Mouse (Mus musculus): Measurements from ENCODE around the gene Rack1. TPM values are rescaled to one million over a fixed set of nuclear protein-coding genes. Genes with fewer than 3 reads are reported as not detected.
A peak's percentile ranks its signal among the peaks of the same experiment; 100 is the strongest.

Rack1 gene
- polyA plus RNA-seq, 1 experiment from 2014 or later = 665 TPM

GRCm38 (mm10) chr11:48835923-48836322 lies 35.8 kb downstream of the Rack1 start:
- Histone ChIP-seq H3K4me2 (replicated peaks) (no peak overlapping the region), H3K27me3 (peaks cover 22% of the 10 kb centered on the region; the same call in 1 of the 2 replicates), H3K9me3 (no peaks in the 10 kb centered on the region), H3K9ac (no peak overlapping the region), H3K36me3 (no peaks in the 10 kb centered on the region), H3K4me1 (0 out of 2 replicates have a peak, but pooled peaks cover 6% of the 10 kb centered on the region), H3K4me3 (no peak overlapping the region), H3K27ac (no peak overlapping the region)
- ATAC-seq (ENCODE audit: insufficient number of reproducible peaks, insufficient read depth, low FRiP score, low TSS enrichment) = no peak
- 70% methylated on average over 6 of the region's 6 CpGs for WGBS

- peak overlapping the region; percentile 85 for H3K4me2 ChIP-seq (replicated peaks)
- H3K4me1 ChIP-seq = 0 out of 2 replicates have a peak, but pooled peaks cover 6% of the 10 kb centered on the region
- no peaks in the 10 kb centered on the region for H3K36me3 ChIP-seq
- no peaks in the 10 kb centered on the region for H3K9me3 ChIP-seq
- peaks cover 22% of the 10 kb centered on the region; the same call in 1 of the 2 replicates for H3K27me3 ChIP-seq
- no peak overlapping the region for H3K27ac ChIP-seq
- peak overlapping the region; percentile 91 for H3K4me3 ChIP-seq
- peak; percentile 19; the same call in 1 of the 2 replicates for ATAC-seq (ENCODE audit: insufficient number of reproducible peaks, insufficient read depth, low FRiP score, low TSS enrichment)
- WGBS = 10% methylated on average over 11 of the region's 11 CpGs
- H3K9ac ChIP-seq = 0 out of 2 replicates have a peak overlapping the region, but pooled peaks have one; percentile 66
These were observed 36.8 kb downstream of the Rack1 start for GRCm38 (mm10) chr11:48836990-48837309.

- Histone ChIP-seq H3K27me3 (peaks cover 22% of the 10 kb centered on the region; the same call in 1 of the 2 replicates), H3K4me1 (0 out of 2 replicates have a peak, but pooled peaks cover 6% of the 10 kb centered on the region), H3K36me3 (no peaks in the 10 kb centered on the region), H3K27ac (no peak overlapping the region), H3K9me3 (no peaks in the 10 kb centered on the region), H3K4me3 (peak overlapping the region; percentile 91), H3K9ac (peak overlapping the region; percentile 66), H3K4me2 (replicated peaks) (peak overlapping the region; percentile 85)
- ATAC-seq (ENCODE audit: insufficient number of reproducible peaks, insufficient read depth, low FRiP score, low TSS enrichment) = peak; percentile 1; the same call in 1 of the 2 replicates
- WGBS = under 1% methylated on average over 77 of the region's 77 CpGs
These were observed 37.4 kb downstream of the Rack1 start for GRCm38 (mm10) chr11:48837310-48838180.

GRCm38 (mm10) chr11:48838181-48838797 lies 38.2 kb downstream of the Rack1 start:
- Histone ChIP-seq H3K4me2 (replicated peaks) (peak overlapping the region; percentile 85), H3K27me3 (peaks cover 22% of the 10 kb centered on the region; the same call in 1 of the 2 replicates), H3K27ac (no peak overlapping the region), H3K36me3 (no peaks in the 10 kb centered on the region), H3K9ac (peak overlapping the region; percentile 66), H3K4me3 (peak overlapping the region; percentile 91), H3K9me3 (no peaks in the 10 kb centered on the region), H3K4me1 (0 out of 2 replicates have a peak, but pooled peaks cover 6% of the 10 kb centered on the region)
- 2% methylated on average over 16 of the region's 16 CpGs for WGBS
- ATAC-seq (ENCODE audit: insufficient number of reproducible peaks, insufficient read depth, low FRiP score, low TSS enrichment) = no peak

- Histone ChIP-seq H3K36me3 (no peaks in the 10 kb centered on the region), H3K4me2 (replicated peaks) (peak overlapping the region; percentile 85), H3K9ac (no peak overlapping the region), H3K27ac (no peak overlapping the region), H3K4me1 (0 out of 2 replicates have a peak, but pooled peaks cover 6% of the 10 kb centered on the region), H3K9me3 (no peaks in the 10 kb centered on the region), H3K4me3 (peak overlapping the region; percentile 91; the same call in 1 of the 2 replicates), H3K27me3 (peaks cover 22% of the 10 kb centered on the region; the same call in 1 of the 2 replicates)
- WGBS = 59% methylated on average over 10 of the region's 10 CpGs
- no peak for ATAC-seq (ENCODE audit: insufficient number of reproducible peaks, insufficient read depth, low FRiP score, low TSS enrichment)
These were observed 38.9 kb downstream of the Rack1 start for GRCm38 (mm10) chr11:48838879-48839680.

- Histone ChIP-seq H3K9me3 (no peaks in the 10 kb centered on the region), H3K4me3 (no peak overlapping the region), H3K9ac (no peak overlapping the region), H3K4me1 (0 out of 2 replicates have a peak, but pooled peaks cover 6% of the 10 kb centered on the region), H3K27ac (no peak overlapping the region), H3K36me3 (no peaks in the 10 kb centered on the region), H3K27me3 (peaks cover 22% of the 10 kb centered on the region; the same call in 1 of the 2 replicates), H3K4me2 (replicated peaks) (no peak overlapping the region)
- no peak for ATAC-seq (ENCODE audit: insufficient number of reproducible peaks, insufficient read depth, low FRiP score, low TSS enrichment)
These were observed 40.7 kb downstream of the Rack1 start for GRCm38 (mm10) chr11:48840805-48841204.

GRCm38 (mm10) chr11:48841213-48841612 lies 41.1 kb downstream of the Rack1 start:
- Histone ChIP-seq H3K9me3 (no peaks in the 10 kb centered on the region), H3K27me3 (peaks cover 20% of the 10 kb centered on the region; the same call in 1 of the 2 replicates), H3K36me3 (no peaks in the 10 kb centered on the region), H3K4me1 (0 out of 2 replicates have a peak, but pooled peaks cover 6% of the 10 kb centered on the region), H3K4me2 (replicated peaks) (no peak overlapping the region), H3K27ac (no peak overlapping the region), H3K9ac (no peak overlapping the region), H3K4me3 (no peak overlapping the region)
- 85% methylated on average over 5 of the region's 5 CpGs for WGBS
- ATAC-seq (ENCODE audit: insufficient number of reproducible peaks, insufficient read depth, low FRiP score, low TSS enrichment) = no peak

- H3K4me1 ChIP-seq = 0 out of 2 replicates have a peak, but pooled peaks cover 4% of the 10 kb centered on the region
- H3K4me3 ChIP-seq = no peak overlapping the region
- no peak overlapping the region for H3K27ac ChIP-seq
- no peak overlapping the region for H3K9ac ChIP-seq
- 80% methylated on average over 4 of the region's 4 CpGs for WGBS
- ATAC-seq (ENCODE audit: insufficient number of reproducible peaks, insufficient read depth, low FRiP score, low TSS enrichment) = no peak
- peaks cover 12% of the 10 kb centered on the region; the same call in 1 of the 2 replicates for H3K27me3 ChIP-seq
- no peaks in the 10 kb centered on the region for H3K36me3 ChIP-seq
- H3K4me2 ChIP-seq (replicated peaks) = no peak overlapping the region
- no peaks in the 10 kb centered on the region for H3K9me3 ChIP-seq
These were observed 42.3 kb downstream of the Rack1 start for GRCm38 (mm10) chr11:48842378-48842792.

GRCm38 (mm10) chr11:48843202-48843601 lies 43.1 kb downstream of the Rack1 start:
- 83% methylated on average over 11 of the region's 11 CpGs for WGBS
- no peaks in the 10 kb centered on the region for H3K9me3 ChIP-seq
- no peak overlapping the region for H3K27ac ChIP-seq
- no peak overlapping the region for H3K4me2 ChIP-seq (replicated peaks)
- H3K4me3 ChIP-seq = no peak overlapping the region
- H3K9ac ChIP-seq = no peak overlapping the region
- H3K36me3 ChIP-seq = no peaks in the 10 kb centered on the region
- H3K27me3 ChIP-seq = peaks cover 11% of the 10 kb centered on the region; the same call in 1 of the 2 replicates
- ATAC-seq (ENCODE audit: insufficient number of reproducible peaks, insufficient read depth, low FRiP score, low TSS enrichment) = no peak
- 0 out of 2 replicates have a peak, but pooled peaks cover 4% of the 10 kb centered on the region for H3K4me1 ChIP-seq

GRCm38 (mm10) chr11:48844309-48844708 lies 44.2 kb downstream of the Rack1 start:
- H3K9me3 ChIP-seq = no peaks in the 10 kb centered on the region
- H3K27ac ChIP-seq = no peak overlapping the region
- no peak overlapping the region for H3K4me2 ChIP-seq (replicated peaks)
- H3K4me1 ChIP-seq = no peaks in the 10 kb centered on the region
- H3K36me3 ChIP-seq = no peaks in the 10 kb centered on the region
- ATAC-seq (ENCODE audit: insufficient number of reproducible peaks, insufficient read depth, low FRiP score, low TSS enrichment) = no peak
- H3K4me3 ChIP-seq = no peak overlapping the region
- whole genome bisulfite sequencing = 56% methylated on average over 6 of the region's 6 CpGs
- H3K27me3 ChIP-seq = peaks cover 12% of the 10 kb centered on the region
- no peak overlapping the region for H3K9ac ChIP-seq

- no peaks in the 10 kb centered on the region for H3K4me1 ChIP-seq
- H3K9me3 ChIP-seq = no peaks in the 10 kb centered on the region
- peaks cover 15% of the 10 kb centered on the region for H3K27me3 ChIP-seq
- ATAC-seq (ENCODE audit: insufficient number of reproducible peaks, insufficient read depth, low FRiP score, low TSS enrichment) = no peak
- no peak overlapping the region for H3K4me3 ChIP-seq
- H3K27ac ChIP-seq = no peak overlapping the region
- H3K36me3 ChIP-seq = no peaks in the 10 kb centered on the region
- no peak overlapping the region for H3K9ac ChIP-seq
- 37% methylated on average over 13 of the region's 13 CpGs for WGBS
- no peak overlapping the region for H3K4me2 ChIP-seq (replicated peaks)
These were observed 45.2 kb downstream of the Rack1 start for GRCm38 (mm10) chr11:48845244-48845815.

Measured in embryonic facial prominence, embryonic 12.5 days (tissue).